Mouse (Mus musculus): Measurements from ENCODE around the gene Eloa. TPM values are rescaled to one million over a fixed set of nuclear protein-coding genes. Genes with fewer than 3 reads are reported as not detected.
"Not testable (repeated sequence)": the region's sequence is repeated elsewhere in the genome, so short reads cannot be mapped to it uniquely, and the experiment has no call there.

The Eloa gene
- 23.3 and 28.7 TPM in 2 replicates for polyA plus RNA-seq (2015; fragmentation: Nextera tagmentation; extraction: Ambion mirVana)

DNA sequence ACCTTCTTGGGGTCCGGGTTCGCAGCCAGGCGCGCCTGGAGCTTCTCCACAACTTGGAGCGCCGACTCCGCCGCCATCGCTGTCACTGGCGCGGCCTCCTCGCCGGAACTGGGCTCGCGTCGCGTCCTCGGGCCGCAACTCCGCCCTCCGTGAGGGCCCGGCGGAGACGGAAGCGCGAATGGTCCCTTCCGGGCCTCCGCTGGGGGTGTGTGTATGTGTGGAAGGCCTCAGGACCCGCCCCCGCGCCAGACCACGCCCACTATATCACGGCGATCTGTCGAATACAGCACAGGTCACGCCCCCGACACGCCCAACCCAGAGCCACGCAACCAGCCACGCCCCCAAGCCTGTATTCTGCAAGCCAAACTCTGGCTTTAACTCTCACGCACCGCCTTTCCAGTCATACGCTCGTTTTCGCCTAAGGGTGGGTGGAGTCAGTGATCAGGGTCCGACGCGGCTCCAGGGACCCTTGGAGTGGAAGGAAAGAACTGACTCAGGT, at the start of gene Eloa:
TSS of gene Eloa (minus strand) at position 215 of the 499 bp plus-strand sequence.
- H3K9ac ChIP-seq (replicated peaks), result peak within 1 kb of the TSS; percentile 89
- under 1% methylated on average over 46 of the region's 48 CpGs for WGBS
- peak; percentile 98 for ATAC-seq (ENCODE audit: low FRiP score)
- H3K4me3 ChIP-seq (replicated peaks), result peak within 1 kb of the TSS; percentile 81
- no peaks in the 10 kb centered on the region for H3K36me3 ChIP-seq
- H3K4me1 ChIP-seq, result peaks cover 20% of the 10 kb centered on the region
- peak within 1 kb of the TSS; percentile 96 for H3K4me2 ChIP-seq
- H3K27me3 ChIP-seq (replicated peaks), result no peaks in the 10 kb centered on the region
- peak within 1 kb of the TSS; percentile 84 for H3K27ac ChIP-seq (replicated peaks)
- H3K9me3 ChIP-seq (replicated peaks), result no peaks in the 10 kb centered on the region

DNA sequence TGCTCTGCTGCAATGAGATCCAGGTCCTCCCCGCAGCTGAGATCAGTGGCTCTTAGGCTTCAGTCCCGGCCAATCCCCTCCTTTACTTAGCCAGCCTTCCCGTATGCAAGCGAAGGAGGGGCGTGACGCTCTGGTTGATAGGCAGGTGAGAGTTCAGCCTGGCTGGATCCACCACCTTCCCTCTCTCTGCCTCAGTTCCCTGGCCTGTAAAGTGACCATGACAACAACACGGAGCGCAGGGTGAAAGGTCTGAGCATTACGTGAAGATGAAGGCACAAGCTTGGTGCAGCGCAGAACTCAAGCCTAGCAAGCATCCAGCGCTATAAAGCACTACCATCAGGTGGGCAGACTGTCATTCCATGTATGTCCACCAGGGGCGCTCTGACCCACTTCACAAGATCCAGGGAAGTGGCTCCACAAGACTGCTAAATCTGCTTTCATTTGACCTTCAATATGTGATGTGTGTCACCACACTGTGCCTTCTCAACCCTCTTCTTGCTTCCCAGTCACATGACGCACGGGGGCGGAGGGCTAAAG, 49.7 kb upstream of the Eloa start:
- H3K4me2 ChIP-seq, result peak overlapping the region; percentile 43
- H3K36me3 ChIP-seq, result no peaks in the 10 kb centered on the region
- H3K27me3 ChIP-seq (replicated peaks), result no peaks in the 10 kb centered on the region
- no peak overlapping the region; the same call in 1 of the 2 replicates for H3K4me3 ChIP-seq (replicated peaks)
- no peaks in the 10 kb centered on the region for H3K9me3 ChIP-seq (replicated peaks)
- 4% methylated on average over 15 of the region's 15 CpGs for WGBS
- no peak overlapping the region for H3K27ac ChIP-seq (replicated peaks)
- ATAC-seq (ENCODE audit: low FRiP score), result no peak
- no peak overlapping the region for H3K9ac ChIP-seq (replicated peaks)
- H3K4me1 ChIP-seq, result peaks cover 14% of the 10 kb centered on the region

DNA sequence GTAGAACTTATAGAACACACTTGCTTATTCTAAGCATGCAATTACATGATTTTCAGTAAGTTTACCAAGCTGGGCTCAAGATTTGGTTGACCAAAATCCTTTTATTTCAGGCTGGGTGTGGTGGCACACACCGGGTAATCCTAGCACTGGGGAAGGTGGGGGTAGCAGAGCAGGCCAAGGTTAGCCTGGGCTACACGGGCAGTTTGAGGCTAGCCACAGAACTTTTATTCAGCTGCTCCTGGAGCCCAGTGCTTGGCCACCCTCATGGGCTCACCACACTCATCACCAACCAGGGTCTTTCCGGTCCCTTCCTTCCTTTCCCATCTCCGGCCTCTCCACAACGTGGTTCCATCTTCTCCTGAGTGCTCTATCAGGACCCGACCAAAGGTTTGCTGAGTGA, 49.0 kb upstream of the Eloa start:
- Histone ChIP-seq H3K9ac (replicated peaks) (no peak overlapping the region), H3K36me3 (no peaks in the 10 kb centered on the region), H3K4me2 (no peak overlapping the region), H3K4me3 (replicated peaks) (no peak overlapping the region), H3K27ac (replicated peaks) (no peak overlapping the region), H3K9me3 (replicated peaks) (no peaks in the 10 kb centered on the region), H3K4me1 (peaks cover 14% of the 10 kb centered on the region), H3K27me3 (replicated peaks) (no peaks in the 10 kb centered on the region)
- no peak for ATAC-seq (ENCODE audit: low FRiP score)
- WGBS, result 69% methylated on average over 6 of the region's 6 CpGs

DNA sequence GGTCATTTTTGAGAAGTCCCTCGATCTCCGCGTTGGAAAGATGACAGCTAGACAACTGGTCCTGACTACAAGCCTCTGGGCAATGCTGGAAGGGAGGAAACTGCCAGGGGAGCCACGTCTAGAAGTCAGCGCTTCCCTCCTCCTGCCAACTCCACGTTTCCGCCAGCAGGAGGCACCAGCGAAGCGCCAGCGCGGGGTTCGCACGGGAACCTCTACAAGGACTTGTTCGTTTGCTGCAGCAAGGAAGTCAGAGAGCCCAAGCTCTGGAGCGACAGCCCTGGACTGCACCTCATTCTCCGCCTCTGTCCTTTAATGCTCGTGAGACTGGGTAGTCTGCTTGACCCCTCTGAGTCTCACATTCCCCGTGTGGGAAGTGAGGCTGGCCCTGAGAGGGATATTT, 48.4 kb upstream of the Eloa start:
- Histone ChIP-seq H3K9ac (replicated peaks) (peak overlapping the region; percentile 31; the same call in 1 of the 2 replicates), H3K27me3 (replicated peaks) (no peaks in the 10 kb centered on the region), H3K9me3 (replicated peaks) (no peaks in the 10 kb centered on the region), H3K4me2 (peak overlapping the region; percentile 26; the same call in 1 of the 2 replicates), H3K27ac (replicated peaks) (0 out of 2 replicates have a peak overlapping the region, but pooled peaks have one; percentile 11), H3K4me3 (replicated peaks) (no peak overlapping the region), H3K4me1 (peaks cover 14% of the 10 kb centered on the region), H3K36me3 (no peaks in the 10 kb centered on the region)
- peak; percentile 55; the same call in 1 of the 2 replicates for ATAC-seq (ENCODE audit: low FRiP score)
- WGBS, result 3% methylated on average over 18 of the region's 18 CpGs

DNA sequence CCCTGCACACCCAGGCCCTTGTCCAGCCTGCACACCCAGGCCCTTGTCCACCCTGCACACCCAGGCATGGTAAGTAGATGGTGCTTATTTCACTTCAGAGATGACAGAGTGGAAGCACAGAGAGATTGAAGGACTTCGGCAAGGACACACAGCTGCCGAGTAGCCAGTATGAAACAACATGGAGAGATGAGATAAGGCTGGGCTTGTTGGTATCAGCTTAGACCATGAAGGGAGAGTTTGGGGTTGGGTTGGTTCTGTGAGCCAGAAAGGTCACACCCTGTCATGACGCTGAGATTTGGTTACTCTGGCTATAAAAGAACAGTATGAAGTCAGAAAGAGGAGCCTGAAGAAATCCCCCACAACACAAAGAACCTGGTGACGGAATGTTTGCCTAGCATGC, 47.8 kb upstream of the Eloa start:
- Histone ChIP-seq H3K4me3 (replicated peaks) (no peak overlapping the region), H3K27ac (replicated peaks) (no peak overlapping the region), H3K9me3 (replicated peaks) (no peaks in the 10 kb centered on the region), H3K36me3 (no peaks in the 10 kb centered on the region), H3K4me1 (peaks cover 14% of the 10 kb centered on the region), H3K27me3 (replicated peaks) (no peaks in the 10 kb centered on the region), H3K9ac (replicated peaks) (no peak overlapping the region), H3K4me2 (no peak overlapping the region)
- ATAC-seq (ENCODE audit: low FRiP score), result no peak
- 76% methylated on average over 4 of the region's 4 CpGs for WGBS

DNA sequence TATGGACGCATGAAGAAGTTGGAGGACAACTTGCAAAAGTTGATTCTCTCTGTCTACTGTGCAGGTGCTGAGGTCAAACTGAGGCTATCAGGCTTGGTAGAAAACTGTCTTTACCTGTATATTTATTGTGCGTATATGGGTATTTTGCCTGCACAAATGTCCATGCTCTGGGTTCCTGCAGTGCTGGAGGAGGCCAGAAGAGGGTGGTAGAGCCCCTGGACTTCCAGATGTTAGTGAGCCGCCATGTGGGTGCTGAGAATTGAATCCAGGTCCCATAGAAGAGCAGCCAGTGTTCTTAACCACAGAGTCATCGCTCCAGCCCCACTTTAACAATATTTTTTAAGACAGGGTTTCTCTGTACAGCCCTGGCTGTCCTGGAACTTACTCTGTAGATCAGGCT, 41.6 kb upstream of the Eloa start:
- Histone ChIP-seq H3K9me3 (replicated peaks) (no peaks in the 10 kb centered on the region), H3K9ac (replicated peaks) (no peak overlapping the region), H3K27ac (replicated peaks) (no peak overlapping the region), H3K4me2 (no peak overlapping the region), H3K36me3 (no peaks in the 10 kb centered on the region), H3K4me1 (no peaks in the 10 kb centered on the region), H3K4me3 (replicated peaks) (no peak overlapping the region), H3K27me3 (replicated peaks) (no peaks in the 10 kb centered on the region)
- ATAC-seq (ENCODE audit: low FRiP score), result no peak
- WGBS, result 94% methylated on average over 4 of the region's 4 CpGs

DNA sequence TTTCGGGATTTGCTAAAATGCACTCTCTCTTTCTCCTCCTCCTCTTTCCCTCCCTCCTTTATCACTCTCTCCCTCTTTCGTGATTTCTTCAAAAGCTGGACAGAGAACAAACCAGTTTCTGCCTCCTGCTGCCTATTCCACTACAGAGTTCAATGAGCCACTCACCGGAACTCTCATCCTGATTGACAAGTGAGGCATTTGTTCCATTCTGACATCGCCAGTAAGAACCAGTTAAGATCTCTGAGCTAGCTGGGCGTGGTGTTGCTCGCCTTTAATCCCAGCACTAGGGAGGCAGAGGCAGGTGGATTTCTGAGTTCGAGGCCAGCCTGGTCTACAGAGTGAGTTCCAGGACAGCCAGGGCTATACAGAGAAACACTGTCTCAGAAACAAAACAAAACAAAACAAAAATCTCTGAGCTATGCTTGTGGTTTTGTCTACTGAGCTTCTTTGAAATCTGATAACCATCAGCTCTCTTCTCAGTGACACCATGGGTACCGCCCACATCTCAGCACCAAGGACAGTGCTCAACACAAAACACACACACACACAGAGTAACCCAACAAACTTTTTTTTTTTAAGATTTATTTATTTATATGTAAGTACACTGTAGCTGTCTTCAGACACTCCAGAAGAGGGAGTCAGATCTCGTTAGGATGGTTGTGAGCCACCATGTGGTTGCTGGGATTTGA, 38.4 kb upstream of the Eloa start:
- ATAC-seq (ENCODE audit: low FRiP score), result not testable (repeated sequence)

DNA sequence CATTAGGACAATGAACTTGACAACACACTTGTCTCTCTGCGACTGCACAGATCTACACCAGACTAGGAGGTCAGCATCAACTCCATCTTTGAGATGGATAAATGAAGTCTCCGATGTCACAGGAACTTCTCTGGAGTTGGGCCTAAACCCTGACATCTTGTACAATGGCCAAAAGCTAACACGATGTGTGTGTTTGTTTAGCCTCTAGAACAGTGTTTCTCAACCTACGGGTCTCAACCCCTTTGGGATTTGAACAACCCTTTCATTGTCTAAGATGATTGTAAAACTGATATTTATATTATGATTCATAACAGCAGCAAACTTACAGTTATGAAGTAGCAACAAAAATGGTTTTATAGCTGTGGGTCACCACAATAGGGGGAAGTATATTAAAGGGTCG, 36.4 kb upstream of the Eloa start:
- Histone ChIP-seq H3K36me3 (no peaks in the 10 kb centered on the region), H3K4me3 (replicated peaks) (no peak overlapping the region), H3K4me2 (no peak overlapping the region), H3K9me3 (replicated peaks) (no peaks in the 10 kb centered on the region), H3K4me1 (no peaks in the 10 kb centered on the region), H3K27ac (replicated peaks) (no peak overlapping the region), H3K27me3 (replicated peaks) (no peaks in the 10 kb centered on the region), H3K9ac (replicated peaks) (no peak overlapping the region)
- ATAC-seq (ENCODE audit: low FRiP score), result no peak
- WGBS, result 94% methylated on average over 5 of the region's 5 CpGs

More for the DNA sequence above, 38.4 kb upstream of the Eloa start:
- H3K27ac ChIP-seq (replicated peaks); H3K36me3 ChIP-seq; H3K27me3 ChIP-seq (replicated peaks); H3K4me2 ChIP-seq; H3K4me1 ChIP-seq; H3K9me3 ChIP-seq (replicated peaks); H3K9ac ChIP-seq (replicated peaks); H3K4me3 ChIP-seq (replicated peaks): not testable (repeated sequence)
- 74% methylated on average over 9 of the region's 9 CpGs for WGBS

DNA sequence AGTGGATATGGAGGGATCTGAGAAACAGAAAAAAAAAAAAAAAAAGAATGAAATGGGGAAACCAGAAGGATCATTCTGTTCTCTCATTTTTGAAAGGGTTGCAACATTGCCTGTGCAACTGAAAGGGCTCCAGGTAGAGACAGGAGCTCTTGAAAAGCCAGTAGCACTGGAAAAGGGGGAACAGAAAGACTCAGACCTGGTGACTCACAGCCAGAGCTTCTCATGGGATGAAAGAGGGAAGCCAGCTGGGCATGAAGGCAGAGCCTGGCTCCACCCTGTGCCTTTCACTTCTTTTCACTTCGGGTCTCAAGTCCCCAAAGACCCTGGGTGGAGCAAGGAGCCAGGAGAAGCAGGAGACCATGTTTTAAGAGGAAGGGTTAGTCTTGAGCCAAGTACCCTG, 34.5 kb upstream of the Eloa start:
- H3K9ac ChIP-seq (replicated peaks), result no peak overlapping the region
- H3K27me3 ChIP-seq (replicated peaks), result no peaks in the 10 kb centered on the region
- no peak overlapping the region for H3K4me2 ChIP-seq
- no peak overlapping the region for H3K27ac ChIP-seq (replicated peaks)
- H3K36me3 ChIP-seq, result peaks cover 5% of the 10 kb centered on the region
- peaks cover 13% of the 10 kb centered on the region for H3K4me1 ChIP-seq
- ATAC-seq (ENCODE audit: low FRiP score), result no peak
- no peaks in the 10 kb centered on the region for H3K9me3 ChIP-seq (replicated peaks)
- no peak overlapping the region for H3K4me3 ChIP-seq (replicated peaks)
- 47% methylated on average over 1 of the region's 1 CpGs for WGBS

DNA sequence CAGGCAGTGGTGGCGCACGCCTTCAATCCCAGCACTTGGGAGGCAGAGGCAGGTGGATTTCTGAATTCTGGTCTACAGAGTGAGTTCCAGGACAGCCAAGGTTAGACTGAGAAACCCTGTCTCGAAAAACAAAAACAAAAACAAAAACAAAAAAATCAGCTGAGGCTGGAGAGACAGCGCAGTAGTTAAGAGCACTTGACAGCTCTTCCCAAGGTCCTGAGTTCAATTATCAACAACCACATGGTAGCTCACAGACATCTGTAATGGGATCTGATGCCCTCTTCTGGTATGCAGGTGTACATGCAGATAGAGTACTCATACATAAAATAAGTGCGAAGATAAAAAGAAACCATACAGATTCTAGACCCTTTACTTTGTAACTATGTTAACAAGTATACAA, 32.3 kb upstream of the Eloa start:
- Histone ChIP-seq H3K36me3 (peaks cover 27% of the 10 kb centered on the region), H3K27me3 (replicated peaks) (no peaks in the 10 kb centered on the region), H3K4me1 (peaks cover 30% of the 10 kb centered on the region), H3K27ac (replicated peaks) (no peak overlapping the region), H3K4me3 (replicated peaks) (no peak overlapping the region), H3K9me3 (replicated peaks) (no peaks in the 10 kb centered on the region), H3K9ac (replicated peaks) (no peak overlapping the region), H3K4me2 (no peak overlapping the region)
- 81% methylated on average over 5 of the region's 5 CpGs for WGBS
- no peak for ATAC-seq (ENCODE audit: low FRiP score)

DNA sequence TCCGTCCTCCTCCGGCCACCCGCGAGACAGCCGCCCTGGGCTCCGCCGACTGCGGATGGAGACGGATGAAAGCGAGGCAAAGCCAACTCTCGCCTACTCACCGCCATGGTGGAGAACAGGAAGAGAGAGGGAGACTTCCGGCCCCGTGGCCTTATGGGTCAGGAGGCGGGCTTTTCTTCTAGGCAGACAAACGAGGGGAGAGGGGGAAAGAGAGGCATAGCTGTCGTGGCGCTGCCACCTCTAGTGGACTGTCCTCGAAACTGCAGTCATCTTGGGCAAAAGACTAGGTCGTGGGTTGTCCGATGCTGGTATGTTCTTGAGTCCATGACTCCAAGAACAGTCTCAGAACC, 31.7 kb upstream of the Eloa start, which contains the start of gene Rpl11:
TSS of gene Rpl11 (minus strand) at position 182 of the 350 bp plus-strand sequence.
- WGBS, result under 1% methylated on average over 21 of the region's 21 CpGs
- peak; percentile 97 for ATAC-seq (ENCODE audit: low FRiP score)
- Histone ChIP-seq H3K9me3 (replicated peaks) (no peaks in the 10 kb centered on the region), H3K36me3 (peaks cover 33% of the 10 kb centered on the region), H3K4me1 (peaks cover 34% of the 10 kb centered on the region), H3K4me3 (replicated peaks) (peak within 1 kb of the TSS; percentile 92), H3K27ac (replicated peaks) (peak within 1 kb of the TSS; percentile 91), H3K4me2 (peak within 1 kb of the TSS; percentile 76), H3K27me3 (replicated peaks) (no peaks in the 10 kb centered on the region), H3K9ac (replicated peaks) (peak within 1 kb of the TSS; percentile 96)

Measured in neural tube, embryonic 15.5 days (tissue).